In genomic region chr11:114675341-114675825, GRCm38 (mm10) we compare ENCODE assay signal across 8 mouse cellular contexts. TPM values are rescaled to one million over a fixed set of nuclear protein-coding genes. Genes with fewer than 3 reads are reported as not detected.
A peak's percentile ranks its signal among the peaks of the same experiment; 100 is the strongest.
DNase-seq lines count a peak whose midpoint lies in the region; ATAC-seq lines count a peak whose summit lies in the region.

Ttyh2 (plus strand) TSS chr11:114675431.

- under 1% methylated on average over 38 of the region's 40 CpGs for WGBS in intestine, embryonic 15.5 days
- WGBS in limb, embryonic 10.5 days, result under 1% methylated on average over 40 of the region's 40 CpGs
- WGBS in midbrain, embryonic 11.5 days, result under 1% methylated on average over 32 of the region's 40 CpGs

- peak within 1 kb of the TSS; percentile 96 for H3K4me2 ChIP-seq in intestine, embryonic 15.5 days (replicated peaks)
- H3K4me2 ChIP-seq in midbrain, embryonic 11.5 days, result peak within 1 kb of the TSS; percentile 85

- H3K27me3 ChIP-seq in intestine, embryonic 15.5 days (replicated peaks), result no peaks in the 10 kb centered on the region
- peaks cover 13% of the 10 kb centered on the region for H3K27me3 ChIP-seq in limb, embryonic 10.5 days (ENCODE audit: low read depth, poor library complexity, severe bottlenecking)
- H3K27me3 ChIP-seq in midbrain, embryonic 11.5 days (ENCODE audit: control insufficient read depth, insufficient read depth, low read length), result peaks cover 2% of the 10 kb centered on the region; the same call in 1 of the 2 replicates

- peak; percentile 91 for ATAC-seq in intestine, embryonic 15.5 days
- ATAC-seq in midbrain, embryonic 11.5 days (ENCODE audit: low FRiP score), result peak; percentile 92

- H3K36me3 ChIP-seq in intestine, embryonic 15.5 days, result peaks cover 29% of the 10 kb centered on the region
- peaks cover 42% of the 10 kb centered on the region for H3K36me3 ChIP-seq in limb, embryonic 10.5 days
- peaks cover 22% of the 10 kb centered on the region for H3K36me3 ChIP-seq in midbrain, embryonic 11.5 days (ENCODE audit: control insufficient read depth, insufficient read depth, low read length)

- DNase-seq in ovary, adult 18-20 months (ENCODE audit: low spot score), result peak; percentile 85
- no peak for DNase-seq in ovary, postnatal 10 days (ENCODE audit: low spot score)
- peak; percentile 94 for DNase-seq in embryo, embryonic 11 days
- peak; percentile 80 to 85 for DNase-seq in gastrocnemius, postnatal 4 days (ENCODE audit: low spot score in 2 of 2)
- peak; percentile 90 for DNase-seq in limb, embryonic 10.5 days (ENCODE audit: low spot score)
- peak; percentile 97 for DNase-seq in midbrain, embryonic 11.5 days (ENCODE audit: low spot score, missing footprints)
- DNase-seq in spleen, adult 12 weeks (ENCODE audit: low spot score), result peak; percentile 60

- peak within 1 kb of the TSS; percentile 73 for H3K9ac ChIP-seq in intestine, embryonic 15.5 days
- H3K9ac ChIP-seq in midbrain, embryonic 11.5 days (ENCODE audit: low read length), result peak within 1 kb of the TSS; percentile 57

- H3K9me3 ChIP-seq in intestine, embryonic 15.5 days, result no peaks in the 10 kb centered on the region
- H3K9me3 ChIP-seq in limb, embryonic 10.5 days (replicated peaks), result no peaks in the 10 kb centered on the region
- H3K9me3 ChIP-seq in midbrain, embryonic 11.5 days (ENCODE audit: control insufficient read depth, low read length), result no peaks in the 10 kb centered on the region

- H3K4me3 ChIP-seq in intestine, embryonic 15.5 days (replicated peaks), result peak within 1 kb of the TSS; percentile 61
- peak within 1 kb of the TSS; percentile 70 for H3K4me3 ChIP-seq in limb, embryonic 10.5 days
- H3K4me3 ChIP-seq in midbrain, embryonic 11.5 days (ENCODE audit: low read depth, low read length), result peak within 1 kb of the TSS; percentile 42

- H3K27ac ChIP-seq in intestine, embryonic 15.5 days, result peak within 1 kb of the TSS; percentile 75
- H3K27ac ChIP-seq in limb, embryonic 10.5 days, result peak within 1 kb of the TSS; percentile 83
- H3K27ac ChIP-seq in midbrain, embryonic 11.5 days (ENCODE audit: low read depth, low read length), result no peak within 1 kb of the TSS

- peaks cover 62% of the 10 kb centered on the region for H3K4me1 ChIP-seq in intestine, embryonic 15.5 days (replicated peaks)
- H3K4me1 ChIP-seq in limb, embryonic 10.5 days, result peaks cover 54% of the 10 kb centered on the region
- peaks cover 11% of the 10 kb centered on the region for H3K4me1 ChIP-seq in midbrain, embryonic 11.5 days (ENCODE audit: control insufficient read depth, insufficient read depth, low read length)

RNA-seq across cellular contexts. Expression of gene Ttyh2, which starts in this region (rescaled TPM):
- total RNA-seq in gastrocnemius, postnatal 4 days (2021), result 100 to 1,000 TPM; 101 to 108 TPM
- polyA plus RNA-seq in intestine, embryonic 15.5 days (2015; fragmentation: Nextera tagmentation; extraction: Ambion mirVana), result 28.5 and 31.5 TPM in 2 replicates
- 8.6 and 9.2 TPM in 2 replicates for polyA plus RNA-seq in limb, embryonic 10.5 days (2016; fragmentation: Nextera tagmentation; extraction: Ambion mirVana)
- polyA plus RNA-seq in midbrain, embryonic 11.5 days (2014; fragmentation: Nextera tagmentation; extraction: Ambion mirVana), result 11.0 and 11.4 TPM in 2 replicates
